Mouse (Mus musculus) lung, embryonic 16.5 days (tissue): ENCODE data around the gene Idua. TPM values are rescaled to one million over a fixed set of nuclear protein-coding genes. Genes with fewer than 3 reads are reported as not detected.
A peak's percentile ranks its signal among the peaks of the same experiment; 100 is the strongest.

Experiments
- ATAC-seq: fragments of 200-750 bp; cut with Nextera tagmentation; 2 replicates; pipeline ENCODE4 v1.8.0; 2017; ENCODE audit warnings: low read depth, mild to moderate bottlenecking, moderate library complexity
- H3K27ac ChIP-seq: fragments of 300-500 bp; sonication (generic); 2 replicates; pipeline ENCODE4 v1.5.1; 2014; ENCODE audit warnings: mild to moderate bottlenecking, control low read depth, low read length
- H3K27me3 ChIP-seq: fragments of 300-500 bp; sonication (generic); 2 replicates; pipeline ENCODE4 v1.6.1; 2014; ENCODE audit warnings: low read depth, low read length, mixed read lengths; ENCODE audit not compliant: control insufficient read depth, insufficient read depth
- H3K36me3 ChIP-seq: fragments of 300-500 bp; sonication (generic); 2 replicates; pipeline ENCODE4 v1.6.1; 2014; ENCODE audit warnings: low read length; ENCODE audit not compliant: control insufficient read depth, insufficient read depth
- H3K4me1 ChIP-seq: fragments of 300-500 bp; sonication (generic); replicated peaks from 2 replicates; pipeline ENCODE4 v1.6.1; 2014; ENCODE audit warnings: low read length, mixed read lengths; ENCODE audit not compliant: control insufficient read depth, insufficient read depth
- H3K4me2 ChIP-seq: fragments of 300-500 bp; sonication (generic); 2 replicates; pipeline ENCODE4 v1.6.1; 2014; ENCODE audit warnings: low read depth, low read length, control low read depth
- H3K4me3 ChIP-seq: fragments of 300-500 bp; sonication (generic); 2 replicates; pipeline ENCODE4 v1.5.1; 2014; ENCODE audit warnings: mild to moderate bottlenecking, low read length, control low read depth
- H3K9ac ChIP-seq: fragments of 300-500 bp; sonication (generic); 2 replicates; pipeline ENCODE4 v1.6.1; 2014; ENCODE audit warnings: low read length, control low read depth
- H3K9me3 ChIP-seq: fragments of 300-500 bp; sonication (generic); 2 replicates; pipeline ENCODE4 v1.6.1; 2016; ENCODE audit warnings: low read length; ENCODE audit not compliant: control insufficient read depth
- WGBS: fragments of 180-500 bp; shearing (Covaris S2); extraction: QIAGEN DNeasy Blood & Tissue Kit; methylation state at CpG from one replicate; pipeline ENCODE4 v1.1.7; 2014; 5-methylcytosine and 5-hydroxymethylcytosine counted together
- polyA plus RNA-seq: library from polyadenylated mRNA; unstranded; fragments of >200 nt; fragmentation: Nextera tagmentation; extraction: Ambion mirVana; gene quantifications from 2 replicates; pipeline ENCODE4 v1.2.1, GENCODE M21; 2015

Gene Idua
- polyA plus RNA-seq, 1 experiment from 2014 or later: 15.7 TPM

DNA sequence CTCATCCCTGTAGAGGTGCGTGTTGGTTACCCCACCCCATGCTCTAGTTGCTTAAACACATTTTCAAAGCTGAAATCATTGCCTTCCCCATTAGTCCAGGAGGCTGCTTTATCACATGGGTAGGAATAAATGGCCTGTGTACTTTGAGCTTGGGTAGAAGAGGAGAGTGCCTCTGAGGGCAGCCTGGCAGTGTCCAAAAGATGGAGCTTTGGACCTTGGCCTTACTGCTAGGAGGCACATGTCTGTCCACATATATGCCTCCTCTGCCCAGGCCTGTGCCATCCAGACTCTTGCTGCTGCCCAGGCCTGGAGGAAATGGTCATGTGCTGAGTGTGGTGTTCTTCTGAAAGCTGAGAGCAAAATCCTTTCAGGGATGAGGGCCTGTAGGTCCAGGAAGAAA is 48.3 kb downstream of the Idua start:
- 83% methylated on average over 1 of the region's 1 CpGs for WGBS

GRCm38 (mm10) chr5:108708981-108709731 is 49.0 kb downstream of the Idua start:
- ATAC-seq: no peak
- H3K9me3 ChIP-seq: no peaks in the 10 kb centered on the region
- WGBS: 42% methylated on average over 6 of the region's 6 CpGs
- no peak overlapping the region for H3K9ac ChIP-seq
- no peak overlapping the region for H3K4me2 ChIP-seq
- H3K4me3 ChIP-seq: no peak overlapping the region
- H3K27ac ChIP-seq: no peak overlapping the region
- peaks cover 16% of the 10 kb centered on the region for H3K36me3 ChIP-seq
- no peaks in the 10 kb centered on the region for H3K27me3 ChIP-seq
- no peaks in the 10 kb centered on the region; the same call in 1 of the 2 replicates for H3K4me1 ChIP-seq

More for the DNA sequence above, 48.3 kb downstream of the Idua start:
- Histone ChIP-seq H3K27me3 (no peaks in the 10 kb centered on the region), H3K9me3 (no peaks in the 10 kb centered on the region), H3K4me1 (peaks cover 6% of the 10 kb centered on the region; the same call in 1 of the 2 replicates), H3K4me3 (no peak overlapping the region), H3K36me3 (peaks cover 16% of the 10 kb centered on the region), H3K4me2 (no peak overlapping the region), H3K27ac (no peak overlapping the region), H3K9ac (no peak overlapping the region)
- no peak for ATAC-seq

DNA sequence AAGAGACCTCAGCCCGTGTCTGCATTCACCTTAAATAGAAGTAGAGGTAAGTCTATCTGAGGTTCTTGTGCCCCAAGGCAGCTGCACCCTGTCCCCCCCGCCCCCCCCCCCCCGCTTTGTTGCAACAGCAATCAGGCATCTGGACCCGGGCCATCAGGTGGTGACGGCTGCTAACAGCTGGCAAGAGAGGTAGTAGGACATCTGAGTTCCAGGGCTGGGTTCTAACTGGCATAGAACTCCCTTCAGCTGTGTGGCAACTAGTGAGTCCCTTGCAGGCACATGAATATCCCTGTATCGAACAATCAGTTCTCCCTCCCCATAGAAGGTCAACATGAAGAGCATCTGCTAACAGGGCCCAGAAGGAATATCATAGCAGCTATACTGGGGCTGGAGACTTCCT is 51.8 kb downstream of the Idua start:
- Histone ChIP-seq H3K27me3 (no peaks in the 10 kb centered on the region), H3K4me3 (no peak overlapping the region), H3K27ac (no peak overlapping the region), H3K9me3 (no peaks in the 10 kb centered on the region), H3K4me1 (no peaks in the 10 kb centered on the region; the same call in 1 of the 2 replicates), H3K4me2 (no peak overlapping the region), H3K9ac (no peak overlapping the region), H3K36me3 (no peaks in the 10 kb centered on the region)
- 68% methylated on average over 5 of the region's 6 CpGs for WGBS
- no peak for ATAC-seq

DNA sequence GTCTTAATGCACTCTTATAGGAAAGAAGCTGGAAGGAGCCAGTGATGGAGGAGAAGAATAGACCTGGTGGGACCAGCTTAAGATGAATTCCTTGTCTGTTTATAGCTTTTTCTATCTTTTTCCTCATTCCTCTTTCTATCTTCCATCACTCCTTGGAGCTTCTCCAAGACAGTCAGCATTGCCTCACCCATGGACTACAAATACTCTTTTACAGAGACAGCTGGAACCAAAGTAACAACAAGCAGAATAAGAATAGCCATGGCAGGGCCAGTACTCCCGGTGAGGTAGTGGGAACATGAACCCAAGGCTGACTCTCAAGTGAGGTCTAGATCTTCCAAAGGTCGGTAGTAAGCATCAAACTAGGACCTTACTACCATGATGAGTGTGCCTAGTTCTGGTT is 53.0 kb downstream of the Idua start:
- WGBS: 77% methylated on average over 2 of the region's 2 CpGs
- no peaks in the 10 kb centered on the region; the same call in 1 of the 2 replicates for H3K4me1 ChIP-seq
- no peak overlapping the region for H3K4me2 ChIP-seq
- H3K4me3 ChIP-seq: no peak overlapping the region
- no peak for ATAC-seq
- H3K9ac ChIP-seq: no peak overlapping the region
- no peaks in the 10 kb centered on the region for H3K9me3 ChIP-seq
- H3K27me3 ChIP-seq: no peaks in the 10 kb centered on the region
- no peak overlapping the region for H3K27ac ChIP-seq
- H3K36me3 ChIP-seq: no peaks in the 10 kb centered on the region

GRCm38 (mm10) chr5:108713691-108714090 is 53.6 kb downstream of the Idua start:
- Histone ChIP-seq H3K9me3 (no peaks in the 10 kb centered on the region), H3K27me3 (no peaks in the 10 kb centered on the region), H3K27ac (peak overlapping the region; percentile 29; the same call in 1 of the 2 replicates), H3K4me1 (no peaks in the 10 kb centered on the region; the same call in 1 of the 2 replicates), H3K9ac (no peak overlapping the region; the same call in 1 of the 2 replicates), H3K4me2 (no peak overlapping the region), H3K36me3 (no peaks in the 10 kb centered on the region), H3K4me3 (no peak overlapping the region)
- ATAC-seq: 0 out of 2 replicates have a peak, but pooled peaks have one; percentile 27

- ATAC-seq: peak; percentile 72
- WGBS: 44% methylated on average over 6 of the region's 6 CpGs
These were observed 54.0 kb downstream of the Idua start for GRCm38 (mm10) chr5:108714149-108714548.

DNA sequence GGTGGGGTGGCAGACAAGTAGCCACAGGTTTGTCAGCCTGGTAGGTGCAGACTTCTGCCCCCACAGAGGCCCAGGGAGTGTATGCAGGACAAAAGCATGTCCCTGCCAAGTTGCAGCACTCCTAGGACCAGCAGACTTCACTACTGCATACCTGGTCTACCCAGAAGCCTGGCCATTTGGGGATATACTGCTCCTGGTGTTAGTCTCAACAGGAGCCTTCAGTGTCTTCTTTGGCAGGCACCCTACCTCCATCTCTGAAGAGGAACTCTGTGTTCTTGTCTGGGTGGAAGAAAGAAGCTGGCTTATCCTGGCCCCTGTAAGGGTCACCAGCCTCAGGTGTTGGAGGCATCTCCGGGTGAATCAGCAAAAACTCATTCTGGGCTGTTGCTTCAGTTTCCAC is 55.8 kb downstream of the Idua start:
- H3K36me3 ChIP-seq: no peaks in the 10 kb centered on the region
- WGBS: 77% methylated on average over 1 of the region's 1 CpGs
- ATAC-seq: no peak
- H3K9me3 ChIP-seq: no peaks in the 10 kb centered on the region
- no peak overlapping the region for H3K4me3 ChIP-seq
- no peak overlapping the region for H3K4me2 ChIP-seq
- no peaks in the 10 kb centered on the region for H3K27me3 ChIP-seq
- H3K4me1 ChIP-seq: peaks cover 5% of the 10 kb centered on the region; the same call in 1 of the 2 replicates
- H3K27ac ChIP-seq: no peak overlapping the region
- H3K9ac ChIP-seq: no peak overlapping the region

More at GRCm38 (mm10) chr5:108714149-108714548, 54.0 kb downstream of the Idua start:
- Histone ChIP-seq H3K4me2 (no peak overlapping the region), H3K4me1 (peaks cover 3% of the 10 kb centered on the region; the same call in 1 of the 2 replicates), H3K36me3 (no peaks in the 10 kb centered on the region), H3K27me3 (no peaks in the 10 kb centered on the region), H3K9ac (no peak overlapping the region; the same call in 1 of the 2 replicates), H3K9me3 (no peaks in the 10 kb centered on the region), H3K27ac (peak overlapping the region; percentile 29; the same call in 1 of the 2 replicates), H3K4me3 (no peak overlapping the region)

DNA sequence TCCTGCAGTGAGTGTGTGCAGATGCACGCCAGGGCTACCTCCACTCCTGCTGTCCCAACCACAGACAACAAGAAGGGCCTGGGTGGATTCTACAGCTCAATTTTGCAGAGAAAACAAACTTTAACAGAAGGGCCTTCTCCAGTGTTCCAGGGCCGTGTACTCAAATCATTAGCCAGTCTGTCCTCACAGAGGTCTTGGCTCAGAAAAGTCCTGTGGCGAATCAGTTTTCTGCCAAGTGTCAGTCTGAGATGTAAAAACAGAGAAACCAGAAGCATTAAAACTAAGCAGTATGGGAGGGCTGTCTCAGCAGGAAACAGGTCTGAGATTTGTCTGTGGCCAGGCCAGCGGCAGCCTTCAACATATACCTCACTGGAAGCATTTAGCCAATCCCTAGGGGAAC is 57.9 kb downstream of the Idua start:
- no peak overlapping the region for H3K4me3 ChIP-seq
- H3K4me1 ChIP-seq: peaks cover 5% of the 10 kb centered on the region; the same call in 1 of the 2 replicates
- H3K27me3 ChIP-seq: no peaks in the 10 kb centered on the region
- H3K27ac ChIP-seq: no peak overlapping the region
- ATAC-seq: no peak
- no peak overlapping the region for H3K4me2 ChIP-seq
- no peak overlapping the region for H3K9ac ChIP-seq
- no peaks in the 10 kb centered on the region for H3K36me3 ChIP-seq
- WGBS: 37% methylated on average over 4 of the region's 4 CpGs
- no peaks in the 10 kb centered on the region for H3K9me3 ChIP-seq

GRCm38 (mm10) chr5:108719761-108720160 is 59.6 kb downstream of the Idua start:
- WGBS: 37% methylated on average over 7 of the region's 7 CpGs
- H3K4me3 ChIP-seq: no peak overlapping the region

More at GRCm38 (mm10) chr5:108719761-108720160, 59.6 kb downstream of the Idua start:
- Histone ChIP-seq H3K4me2 (no peak overlapping the region), H3K27ac (no peak overlapping the region), H3K9me3 (no peaks in the 10 kb centered on the region), H3K36me3 (no peaks in the 10 kb centered on the region), H3K9ac (no peak overlapping the region), H3K4me1 (0 out of 2 replicates have a peak, but pooled peaks cover 5% of the 10 kb centered on the region), H3K27me3 (no peaks in the 10 kb centered on the region)
- ATAC-seq: no peak
